Mouse (Mus musculus) layer of hippocampus, adult 2 months (tissue): ENCODE results near the gene Mgarp. TPM values are rescaled to one million over a fixed set of nuclear protein-coding genes. Genes with fewer than 3 reads are reported as not detected.

Experiments used
- DNase-seq, 2 experiments: peaks; one replicate each; pipeline ENCODE4 v3.0.0; 2022; ENCODE audit warnings: low spot score in 2 of 2
- H3K27ac ChIP-seq: fragments of 200-600 bp; 2 replicates; pipeline ENCODE4 v1.8.1; 2022
- H3K4me3 ChIP-seq: fragments of 200-600 bp; 2 replicates; pipeline ENCODE4 v1.8.1; 2022; ENCODE audit warnings: mild to moderate bottlenecking
- CTCF ChIP-seq: fragments of 200-600 bp; conservative IDR thresholded peaks from 2 replicates; pipeline ENCODE4 v1.8.1; 2022; ENCODE audit warnings: antibody characterized with exemption, mild to moderate bottlenecking, moderate library complexity
- total RNA-seq, 2 experiments: library from RNA; stranded (reverse); gene quantifications; 2 replicates each; pipeline ENCODE4 v1.2.3; 2021

The Mgarp gene
- total RNA-seq, 2 experiments from 2014 or later, result not detected

- Histone ChIP-seq H3K4me3 (no peak overlapping the region), H3K27ac (no peak overlapping the region)
- DNase-seq, result no peak
- TF ChIP-seq CTCF, result no peak
Measured at GRCm38 (mm10) chr3:51391095-51391494, 5.4 kb downstream of the Mgarp start.

- no peak for TF ChIP-seq CTCF
- H3K27ac ChIP-seq, result no peak overlapping the region
- H3K4me3 ChIP-seq, result no peak overlapping the region
Measured at GRCm38 (mm10) chr3:51388904-51389303, 7.6 kb downstream of the Mgarp start.

GRCm38 (mm10) chr3:51387868-51388381 lies 8.6 kb downstream of the Mgarp start:
- H3K27ac ChIP-seq, result no peak overlapping the region
- DNase-seq, result no peak
- no peak for TF ChIP-seq CTCF
- H3K4me3 ChIP-seq, result no peak overlapping the region

More at GRCm38 (mm10) chr3:51388904-51389303, 7.6 kb downstream of the Mgarp start:
- no peak for DNase-seq

GRCm38 (mm10) chr3:51387134-51387451 lies 9.4 kb downstream of the Mgarp start:
- Histone ChIP-seq H3K4me3 (no peak overlapping the region), H3K27ac (no peak overlapping the region)
- DNase-seq, result no peak
- TF ChIP-seq CTCF, result no peak

GRCm38 (mm10) chr3:51386441-51387133 lies 10.0 kb downstream of the Mgarp start:
- H3K4me3 ChIP-seq, result no peak overlapping the region
- no peak overlapping the region for H3K27ac ChIP-seq
- no peak for DNase-seq
- no peak for TF ChIP-seq CTCF

- TF ChIP-seq CTCF, result no peak
- Histone ChIP-seq H3K4me3 (no peak overlapping the region), H3K27ac (peak overlapping the region; percentile 18; the same call in 1 of the 2 replicates)
- DNase-seq, result no peak
Measured at GRCm38 (mm10) chr3:51383409-51383808, 13.1 kb downstream of the Mgarp start.

GRCm38 (mm10) chr3:51380660-51381014 lies 15.9 kb downstream of the Mgarp start:
- no peak for DNase-seq
- Histone ChIP-seq H3K4me3 (no peak overlapping the region), H3K27ac (no peak overlapping the region)
- TF ChIP-seq CTCF, result peak; percentile 21; the same call in 1 of the 2 replicates

- no peak for DNase-seq
- H3K27ac ChIP-seq, result no peak overlapping the region
- TF ChIP-seq CTCF, result no peak
- no peak overlapping the region for H3K4me3 ChIP-seq
Measured at GRCm38 (mm10) chr3:51379786-51380659, 16.5 kb downstream of the Mgarp start.

GRCm38 (mm10) chr3:51378665-51378946 lies 17.9 kb downstream of the Mgarp start:
- H3K27ac ChIP-seq, result no peak overlapping the region
- H3K4me3 ChIP-seq, result no peak overlapping the region
- no peak for TF ChIP-seq CTCF
- DNase-seq, result no peak

- peak overlapping the region; percentile 36 for H3K4me3 ChIP-seq
- no peak for DNase-seq
- TF ChIP-seq CTCF, result peak; percentile 80
- no peak overlapping the region for H3K27ac ChIP-seq
Measured at GRCm38 (mm10) chr3:51377878-51378664, 18.5 kb downstream of the Mgarp start.

- DNase-seq, result no peak
Measured at GRCm38 (mm10) chr3:51375307-51376265, 21.0 kb downstream of the Mgarp start.

GRCm38 (mm10) chr3:51373544-51373943 lies 23.0 kb downstream of the Mgarp start:
- H3K27ac ChIP-seq, result no peak overlapping the region
- peak; percentile 59 for TF ChIP-seq CTCF
- no peak overlapping the region for H3K4me3 ChIP-seq
- no peak for DNase-seq

More at GRCm38 (mm10) chr3:51375307-51376265, 21.0 kb downstream of the Mgarp start:
- no peak overlapping the region for H3K27ac ChIP-seq
- H3K4me3 ChIP-seq, result no peak overlapping the region
- TF ChIP-seq CTCF, result peak; percentile 78
